Mouse (Mus musculus): Measurements from ENCODE around the gene Hist1h4a. TPM values are rescaled to one million over a fixed set of nuclear protein-coding genes. Genes with fewer than 3 reads are reported as not detected.

Hist1h4a gene
- polyA plus RNA-seq, 1 experiment = 21.5 TPM

GRCm38 (mm10) chr13:23738677-23739068 lies 22.4 kb downstream of the Hist1h4a start, which contains the start of gene Hist1h1c:
Gene Hist1h1c (plus strand): TSS chr13:23738808.
- Histone ChIP-seq H3K9me3 (ENCODE audit: control insufficient read depth, low read length) (no peaks in the 10 kb centered on the region), H3K4me3 (replicated peaks) (peak within 1 kb of the TSS; percentile 71), H3K4me1 (ENCODE audit: control insufficient read depth) (peaks cover 41% of the 10 kb centered on the region), H3K36me3 (ENCODE audit: control insufficient read depth) (peaks cover 5% of the 10 kb centered on the region), H3K27me3 (ENCODE audit: control insufficient read depth) (no peaks in the 10 kb centered on the region)
- TF ChIP-seq TAL1 (IDR thresholded peaks at IDR 0.05; ENCODE audit: low read length) (no peak), GATA1 (IDR thresholded peaks at IDR 0.05; ENCODE audit: low read length) (no peak)

DNA sequence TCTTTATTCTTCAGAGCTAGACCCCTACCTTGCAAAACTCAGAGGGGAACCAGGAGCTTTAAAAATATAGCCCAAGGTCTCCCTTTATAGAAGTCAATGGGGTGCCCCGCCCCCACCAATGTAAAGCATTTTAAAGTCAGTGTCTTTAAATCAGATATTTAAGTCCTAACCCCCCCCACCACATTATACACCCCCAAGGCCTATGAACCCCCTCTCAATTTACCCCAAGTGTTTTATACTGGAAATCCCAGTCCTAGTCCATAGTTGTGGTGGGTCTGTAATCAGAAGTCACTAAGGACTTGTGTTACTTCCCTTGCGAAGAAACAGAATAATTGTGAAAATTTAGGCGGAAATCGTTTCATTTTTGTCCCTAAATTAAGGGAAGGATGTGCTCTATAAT lies 23.0 kb downstream of the Hist1h4a start:
- Histone ChIP-seq H3K4me1 (ENCODE audit: control insufficient read depth) (peaks cover 38% of the 10 kb centered on the region), H3K27me3 (ENCODE audit: control insufficient read depth) (no peaks in the 10 kb centered on the region), H3K4me3 (replicated peaks) (peak overlapping the region; percentile 71), H3K36me3 (ENCODE audit: control insufficient read depth) (peaks cover 1% of the 10 kb centered on the region), H3K9me3 (ENCODE audit: control insufficient read depth, low read length) (no peaks in the 10 kb centered on the region)
- TF ChIP-seq GATA1 (IDR thresholded peaks at IDR 0.05; ENCODE audit: low read length) (no peak), TAL1 (IDR thresholded peaks at IDR 0.05; ENCODE audit: low read length) (no peak)

DNA sequence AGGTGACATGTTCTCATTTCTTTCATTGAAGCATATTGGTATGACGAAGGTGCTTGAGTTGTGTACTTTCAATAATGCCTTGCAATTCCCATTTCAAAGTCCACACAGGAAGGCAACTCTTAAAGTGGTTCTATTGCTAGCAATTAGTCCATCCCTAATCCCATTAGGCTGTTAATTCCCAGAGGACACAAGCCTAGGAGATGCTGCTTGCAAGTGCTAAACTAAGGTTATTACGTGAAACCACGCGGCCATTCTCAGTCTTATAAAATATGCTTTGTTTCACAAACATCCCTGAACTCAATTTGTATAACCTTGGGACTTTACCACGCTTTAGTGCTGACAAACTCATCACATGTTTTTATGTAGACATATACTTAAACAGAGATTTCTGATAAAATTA lies 23.9 kb downstream of the Hist1h4a start:
- H3K4me1 ChIP-seq (ENCODE audit: control insufficient read depth) = peaks cover 31% of the 10 kb centered on the region
- H3K9me3 ChIP-seq (ENCODE audit: control insufficient read depth, low read length) = no peaks in the 10 kb centered on the region
- H3K4me3 ChIP-seq (replicated peaks) = no peak overlapping the region
- H3K36me3 ChIP-seq (ENCODE audit: control insufficient read depth) = no peaks in the 10 kb centered on the region; the same call in 1 of the 2 replicates
- no peaks in the 10 kb centered on the region for H3K27me3 ChIP-seq (ENCODE audit: control insufficient read depth)
- TF ChIP-seq TAL1 (IDR thresholded peaks at IDR 0.05; ENCODE audit: low read length) (no peak), GATA1 (IDR thresholded peaks at IDR 0.05; ENCODE audit: low read length) (no peak)

- Histone ChIP-seq H3K4me3 (replicated peaks) (no peak overlapping the region), H3K9me3 (ENCODE audit: control insufficient read depth, low read length) (no peaks in the 10 kb centered on the region), H3K36me3 (ENCODE audit: control insufficient read depth) (no peaks in the 10 kb centered on the region), H3K27me3 (ENCODE audit: control insufficient read depth) (no peaks in the 10 kb centered on the region), H3K4me1 (ENCODE audit: control insufficient read depth) (peaks cover 7% of the 10 kb centered on the region)
- TF ChIP-seq TAL1 (IDR thresholded peaks at IDR 0.05; ENCODE audit: low read length) (no peak), GATA1 (IDR thresholded peaks at IDR 0.05; ENCODE audit: low read length) (no peak)
These were observed 28.8 kb downstream of the Hist1h4a start for GRCm38 (mm10) chr13:23732156-23732804.

- peaks cover 3% of the 10 kb centered on the region; the same call in 1 of the 2 replicates for H3K4me1 ChIP-seq (ENCODE audit: control insufficient read depth)
- H3K36me3 ChIP-seq (ENCODE audit: control insufficient read depth) = no peaks in the 10 kb centered on the region
- H3K9me3 ChIP-seq (ENCODE audit: control insufficient read depth, low read length) = no peaks in the 10 kb centered on the region
- H3K27me3 ChIP-seq (ENCODE audit: control insufficient read depth) = no peaks in the 10 kb centered on the region
- H3K4me3 ChIP-seq (replicated peaks) = no peak overlapping the region
- no peak for TF ChIP-seq TAL1 (IDR thresholded peaks at IDR 0.05; ENCODE audit: low read length)
- TF ChIP-seq GATA1 (IDR thresholded peaks at IDR 0.05; ENCODE audit: low read length) = no peak
These were observed 30.6 kb downstream of the Hist1h4a start for GRCm38 (mm10) chr13:23730479-23730878.

- peaks cover 4% of the 10 kb centered on the region; the same call in 1 of the 2 replicates for H3K4me1 ChIP-seq (ENCODE audit: control insufficient read depth)
- H3K27me3 ChIP-seq (ENCODE audit: control insufficient read depth) = no peaks in the 10 kb centered on the region
- TF ChIP-seq TAL1 (IDR thresholded peaks at IDR 0.05; ENCODE audit: low read length) (no peak), GATA1 (IDR thresholded peaks at IDR 0.05; ENCODE audit: low read length) (no peak)
- H3K36me3 ChIP-seq (ENCODE audit: control insufficient read depth) = no peaks in the 10 kb centered on the region
- H3K4me3 ChIP-seq (replicated peaks) = no peak overlapping the region
- no peaks in the 10 kb centered on the region for H3K9me3 ChIP-seq (ENCODE audit: control insufficient read depth, low read length)
These were observed 31.3 kb downstream of the Hist1h4a start for GRCm38 (mm10) chr13:23729706-23730105.

GRCm38 (mm10) chr13:23729192-23729525 lies 31.9 kb downstream of the Hist1h4a start:
- H3K9me3 ChIP-seq (ENCODE audit: control insufficient read depth, low read length) = no peaks in the 10 kb centered on the region
- TF ChIP-seq TAL1 (IDR thresholded peaks at IDR 0.05; ENCODE audit: low read length) = no peak
- no peaks in the 10 kb centered on the region for H3K27me3 ChIP-seq (ENCODE audit: control insufficient read depth)
- H3K36me3 ChIP-seq (ENCODE audit: control insufficient read depth) = no peaks in the 10 kb centered on the region
- H3K4me1 ChIP-seq (ENCODE audit: control insufficient read depth) = peaks cover 10% of the 10 kb centered on the region
- H3K4me3 ChIP-seq (replicated peaks) = no peak overlapping the region

DNA sequence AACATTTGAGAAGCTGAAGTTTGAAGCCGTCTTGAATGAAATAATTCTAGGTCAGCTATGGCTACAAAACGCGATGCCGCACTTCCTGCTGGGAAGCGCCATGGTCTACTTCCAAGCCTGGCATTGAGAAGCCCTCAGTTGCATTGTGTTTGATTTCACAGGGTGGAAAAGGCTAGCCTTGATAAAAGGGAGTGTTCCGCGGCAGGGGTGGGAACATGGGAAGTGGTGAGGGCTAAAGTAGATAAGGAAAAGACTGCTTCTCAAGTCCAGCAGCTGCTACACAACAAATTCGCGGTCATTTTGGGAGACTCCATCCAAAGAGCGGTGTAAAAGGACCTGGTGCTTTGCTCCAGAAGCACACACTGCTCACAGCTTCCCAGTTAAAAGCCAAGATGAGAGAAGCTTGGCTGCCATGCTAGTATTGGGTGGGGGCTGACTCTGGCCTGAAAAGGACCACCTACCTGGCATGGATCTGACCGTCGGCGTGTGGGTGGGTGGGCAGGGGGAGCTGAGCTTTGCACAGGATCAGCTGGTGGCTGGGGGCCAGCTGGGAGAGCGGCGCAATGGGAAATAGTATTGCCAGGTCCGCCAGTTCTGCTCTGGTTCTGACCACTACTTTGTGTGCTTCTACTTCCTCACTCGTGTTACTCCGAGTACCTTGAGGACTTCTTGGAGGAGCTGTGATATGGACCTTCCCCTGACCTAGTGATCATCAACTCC lies 32.4 kb downstream of the Hist1h4a start:
- Histone ChIP-seq H3K4me3 (replicated peaks) (no peak overlapping the region), H3K36me3 (ENCODE audit: control insufficient read depth) (no peaks in the 10 kb centered on the region), H3K4me1 (ENCODE audit: control insufficient read depth) (peaks cover 15% of the 10 kb centered on the region), H3K9me3 (ENCODE audit: control insufficient read depth, low read length) (no peaks in the 10 kb centered on the region), H3K27me3 (ENCODE audit: control insufficient read depth) (no peaks in the 10 kb centered on the region)
- no peak for TF ChIP-seq GATA1 (IDR thresholded peaks at IDR 0.05; ENCODE audit: low read length)

DNA sequence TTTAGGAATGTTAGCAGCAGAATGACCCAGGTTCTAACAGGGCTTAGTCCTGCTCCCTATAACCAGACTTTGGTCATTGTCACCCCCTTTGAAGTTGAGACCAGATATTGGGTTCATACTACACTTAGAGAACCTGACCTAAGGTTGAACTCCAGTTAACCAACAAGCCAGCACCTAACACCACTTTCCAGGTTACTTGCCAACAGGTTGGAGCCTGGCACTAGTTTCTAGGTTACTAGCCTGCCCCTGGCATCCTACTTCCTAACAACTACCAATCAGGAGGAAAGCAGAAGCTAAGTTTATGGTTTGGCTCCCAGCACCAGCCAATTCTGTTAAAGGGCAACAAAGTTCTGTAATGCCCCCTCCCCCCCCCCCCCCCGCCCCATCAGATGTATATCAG lies 35.8 kb downstream of the Hist1h4a start:
- Histone ChIP-seq H3K4me1 (ENCODE audit: control insufficient read depth) (peaks cover 22% of the 10 kb centered on the region), H3K4me3 (replicated peaks) (no peak overlapping the region), H3K27me3 (ENCODE audit: control insufficient read depth) (no peaks in the 10 kb centered on the region), H3K9me3 (ENCODE audit: control insufficient read depth, low read length) (no peaks in the 10 kb centered on the region), H3K36me3 (ENCODE audit: control insufficient read depth) (no peaks in the 10 kb centered on the region)
- TF ChIP-seq GATA1 (IDR thresholded peaks at IDR 0.05; ENCODE audit: low read length) = no peak
- TF ChIP-seq TAL1 (IDR thresholded peaks at IDR 0.05; ENCODE audit: low read length) = no peak

Measured in erythroblast, embryonic 14.5 days (primary cell).